Mouse (Mus musculus) embryonic facial prominence, embryonic 11.5 days (tissue): ENCODE measurements around the gene Ofcc1. TPM values are rescaled to one million over a fixed set of nuclear protein-coding genes. Genes with fewer than 3 reads are reported as not detected.

Experiments used
- ATAC-seq: fragments of 200-750 bp; cut with Nextera tagmentation; replicated peaks from 2 replicates; pipeline ENCODE4 v1.8.0; 2017; ENCODE audit warnings: low read depth; ENCODE audit not compliant: insufficient number of reproducible peaks, low FRiP score, low TSS enrichment
- DNase-seq: peaks from one replicate; pipeline ENCODE4 v3.0.0-alpha.2; 2015; ENCODE audit warnings: low spot score
- H3K27ac ChIP-seq: fragments of 300-500 bp; sonication (generic); replicated peaks from 2 replicates; pipeline ENCODE4 v1.5.1; 2014; ENCODE audit warnings: mild to moderate bottlenecking, low read depth, low read length, control low read depth
- H3K27me3 ChIP-seq: fragments of 300-500 bp; sonication (generic); 2 replicates; pipeline ENCODE4 v1.6.1; 2014; ENCODE audit warnings: mild to moderate bottlenecking, low read length, moderate library complexity, mixed read lengths; ENCODE audit not compliant: control insufficient read depth, insufficient read depth
- H3K36me3 ChIP-seq: fragments of 300-500 bp; sonication (generic); replicated peaks from 2 replicates; pipeline ENCODE4 v1.6.1; 2014; ENCODE audit warnings: low read depth, mild to moderate bottlenecking, low read length, moderate library complexity, mixed read lengths; ENCODE audit not compliant: control insufficient read depth, insufficient read depth
- H3K4me1 ChIP-seq: fragments of 300-500 bp; sonication (generic); 2 replicates; pipeline ENCODE4 v1.6.1; 2014; ENCODE audit warnings: low read length, mixed read lengths; ENCODE audit not compliant: control insufficient read depth, insufficient read depth
- H3K4me2 ChIP-seq: fragments of 300-500 bp; sonication (generic); 2 replicates; pipeline ENCODE4 v1.6.1; 2014; ENCODE audit warnings: low read depth, mild to moderate bottlenecking, control low read depth, low read length, moderate library complexity
- H3K4me3 ChIP-seq: fragments of 300-500 bp; sonication (generic); 2 replicates; pipeline ENCODE4 v1.5.1; 2014; ENCODE audit warnings: low read depth, low read length, control low read depth
- H3K9ac ChIP-seq: fragments of 300-500 bp; sonication (generic); replicated peaks from 2 replicates; pipeline ENCODE4 v1.6.1; 2014; ENCODE audit warnings: mild to moderate bottlenecking, control low read depth, low read length
- H3K9me3 ChIP-seq: fragments of 300-500 bp; sonication (generic); replicated peaks from 2 replicates; pipeline ENCODE4 v1.6.1; 2016; ENCODE audit warnings: mild to moderate bottlenecking, low read length, inconsistent platforms, mixed read lengths; ENCODE audit not compliant: control insufficient read depth
- WGBS: fragments of 180-500 bp; shearing (Covaris S2); extraction: QIAGEN DNeasy Blood & Tissue Kit; methylation state at CpG from one replicate; pipeline ENCODE4 v1.1.7; 2014; 5-methylcytosine and 5-hydroxymethylcytosine counted together
- polyA plus RNA-seq: library from polyadenylated mRNA; unstranded; fragments of >200 nt; fragmentation: Nextera tagmentation; extraction: Ambion mirVana; gene quantifications from 2 replicates; pipeline ENCODE4 v1.2.1, GENCODE M21; 2014

Ofcc1 gene
- polyA plus RNA-seq, 1 experiment from 2014 or later = 0.08 TPM

- H3K27ac ChIP-seq = no peak overlapping the region
- peak overlapping the region; percentile 23; the same call in 1 of the 2 replicates for H3K4me2 ChIP-seq
- peak; percentile 63 for DNase-seq
- H3K9me3 ChIP-seq = no peaks in the 10 kb centered on the region
- no peak overlapping the region for H3K9ac ChIP-seq
- H3K4me3 ChIP-seq = no peak overlapping the region
- ATAC-seq = 0 out of 2 replicates have a peak, but pooled peaks have one; percentile 39
- H3K27me3 ChIP-seq = no peaks in the 10 kb centered on the region
- WGBS = 22% methylated on average over 21 of the region's 21 CpGs
- no peaks in the 10 kb centered on the region for H3K36me3 ChIP-seq
- no peaks in the 10 kb centered on the region for H3K4me1 ChIP-seq
These were observed 73.8 kb downstream of the Ofcc1 start for GRCm38 (mm10) chr13:40287266-40288002.

GRCm38 (mm10) chr13:40285234-40285791, 75.9 kb downstream of the Ofcc1 start:
- Histone ChIP-seq H3K36me3 (no peaks in the 10 kb centered on the region), H3K9ac (no peak overlapping the region), H3K27ac (no peak overlapping the region), H3K9me3 (no peaks in the 10 kb centered on the region), H3K4me1 (no peaks in the 10 kb centered on the region), H3K27me3 (no peaks in the 10 kb centered on the region), H3K4me3 (no peak overlapping the region), H3K4me2 (no peak overlapping the region)
- DNase-seq (no peak), ATAC-seq (no peak)
- WGBS = 63% methylated on average over 15 of the region's 15 CpGs

DNA sequence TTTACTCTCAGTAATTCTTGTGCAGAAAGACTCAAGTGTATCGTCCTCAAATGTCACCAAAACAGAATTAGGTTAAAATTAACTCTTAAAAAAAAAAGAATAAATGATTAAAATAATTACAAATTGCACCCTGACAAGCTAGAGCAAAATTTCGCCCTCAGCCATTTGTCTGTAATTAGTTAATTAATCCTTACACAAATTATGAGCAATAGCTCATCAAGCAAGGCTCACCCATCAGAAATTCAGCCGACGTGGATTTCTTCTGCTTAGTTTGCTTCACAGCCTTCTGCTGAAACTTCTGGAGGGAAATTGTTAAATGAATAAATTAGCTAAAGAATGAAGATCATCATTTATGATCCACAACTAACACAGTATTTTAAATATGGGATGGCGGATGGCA, 80.6 kb downstream of the Ofcc1 start:
- DNase-seq = no peak
- WGBS = 75% methylated on average over 5 of the region's 5 CpGs
- H3K9ac ChIP-seq = no peak overlapping the region
- no peak overlapping the region for H3K4me2 ChIP-seq
- H3K36me3 ChIP-seq = no peaks in the 10 kb centered on the region
- no peaks in the 10 kb centered on the region for H3K4me1 ChIP-seq
- H3K4me3 ChIP-seq = no peak overlapping the region
- H3K27ac ChIP-seq = no peak overlapping the region
- no peaks in the 10 kb centered on the region for H3K27me3 ChIP-seq
- ATAC-seq = no peak
- no peaks in the 10 kb centered on the region for H3K9me3 ChIP-seq

GRCm38 (mm10) chr13:40267546-40267945, 93.7 kb downstream of the Ofcc1 start:
- 91% methylated on average over 9 of the region's 9 CpGs for WGBS
- no peaks in the 10 kb centered on the region for H3K36me3 ChIP-seq
- H3K4me1 ChIP-seq = no peaks in the 10 kb centered on the region
- no peak overlapping the region for H3K4me3 ChIP-seq
- DNase-seq (no peak), ATAC-seq (no peak)
- no peak overlapping the region for H3K27ac ChIP-seq
- no peaks in the 10 kb centered on the region for H3K9me3 ChIP-seq
- no peak overlapping the region for H3K9ac ChIP-seq
- H3K4me2 ChIP-seq = no peak overlapping the region
- no peaks in the 10 kb centered on the region for H3K27me3 ChIP-seq

GRCm38 (mm10) chr13:40263087-40263807, 98.0 kb downstream of the Ofcc1 start:
- no peaks in the 10 kb centered on the region for H3K36me3 ChIP-seq
- H3K4me1 ChIP-seq = no peaks in the 10 kb centered on the region
- ATAC-seq (no peak), DNase-seq (peak; percentile 39)
- H3K4me3 ChIP-seq = no peak overlapping the region
- whole genome bisulfite sequencing = 50% methylated on average over 16 of the region's 16 CpGs
- H3K27ac ChIP-seq = no peak overlapping the region
- H3K9ac ChIP-seq = no peak overlapping the region
- no peak overlapping the region for H3K4me2 ChIP-seq
- H3K9me3 ChIP-seq = no peaks in the 10 kb centered on the region
- H3K27me3 ChIP-seq = no peaks in the 10 kb centered on the region

GRCm38 (mm10) chr13:40258757-40259156, 102.5 kb downstream of the Ofcc1 start:
- H3K27ac ChIP-seq = no peak overlapping the region

DNA sequence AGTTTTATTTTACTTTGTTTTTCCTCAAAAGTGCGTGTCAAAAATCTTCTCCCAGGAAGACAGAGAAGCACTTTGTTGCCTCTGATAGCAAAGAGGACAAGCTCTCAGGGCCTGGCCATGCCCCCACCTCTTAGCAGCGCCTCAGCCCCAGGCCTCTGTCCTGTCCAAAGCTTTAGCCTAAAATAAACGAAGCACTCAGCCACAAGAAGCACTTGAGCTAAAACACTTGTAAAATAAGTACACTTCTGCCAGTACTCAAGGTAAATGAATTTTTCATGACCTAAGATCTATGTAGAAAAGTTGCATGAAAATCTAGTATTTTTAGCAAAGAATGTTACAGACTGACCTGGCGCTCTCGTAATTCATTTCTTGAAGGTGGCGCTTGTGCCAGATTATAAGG, 117.4 kb downstream of the Ofcc1 start:
- Histone ChIP-seq H3K9ac (no peak overlapping the region), H3K36me3 (no peaks in the 10 kb centered on the region), H3K9me3 (no peaks in the 10 kb centered on the region), H3K4me2 (no peak overlapping the region), H3K27ac (no peak overlapping the region), H3K4me1 (no peaks in the 10 kb centered on the region), H3K4me3 (no peak overlapping the region), H3K27me3 (no peaks in the 10 kb centered on the region)
- 74% methylated on average over 6 of the region's 6 CpGs for WGBS
- no peak for DNase-seq
- ATAC-seq = no peak

More at GRCm38 (mm10) chr13:40258757-40259156, 102.5 kb downstream of the Ofcc1 start:
- Histone ChIP-seq H3K9me3 (no peaks in the 10 kb centered on the region), H3K9ac (no peak overlapping the region), H3K27me3 (no peaks in the 10 kb centered on the region), H3K36me3 (no peaks in the 10 kb centered on the region), H3K4me2 (no peak overlapping the region), H3K4me3 (no peak overlapping the region), H3K4me1 (no peaks in the 10 kb centered on the region)
- DNase-seq = no peak
- WGBS = 70% methylated on average over 5 of the region's 5 CpGs
- no peak for ATAC-seq

- no peak overlapping the region for H3K27ac ChIP-seq
- no peaks in the 10 kb centered on the region for H3K4me1 ChIP-seq
- WGBS = 57% methylated on average over 3 of the region's 3 CpGs
- H3K4me3 ChIP-seq = no peak overlapping the region
- H3K27me3 ChIP-seq = no peaks in the 10 kb centered on the region
- ATAC-seq = no peak
- no peak overlapping the region for H3K9ac ChIP-seq
- no peak overlapping the region for H3K4me2 ChIP-seq
- no peaks in the 10 kb centered on the region for H3K36me3 ChIP-seq
- DNase-seq = peak; percentile 20
- no peaks in the 10 kb centered on the region for H3K9me3 ChIP-seq
These were observed 124.9 kb downstream of the Ofcc1 start for GRCm38 (mm10) chr13:40236356-40236755.
